Mouse (Mus musculus) megakaryocyte, adult 5-6 weeks (primary cell): ENCODE measurements at regions not wholly inside any gene's neighbourhood (a gene's known extent, or its start where the extent isn't known, plus 50 kb on each side); places are given as distances from the start of the nearest gene placed in this dataset.

Source experiments
- ATAC-seq: 2 replicates; pipeline ENCODE4 v1.8.0; 2016; ENCODE audit warnings: mild to moderate bottlenecking, inconsistent platforms; ENCODE audit not compliant: poor library complexity, severe bottlenecking

GRCm38 (mm10) chr4:93986189-93986588 lies 570.2 kb upstream of the Gm10306 start:
- no peak for ATAC-seq

- ATAC-seq = peak; percentile 70
Measured at GRCm38 (mm10) chr4:93990273-93990869, 566.0 kb upstream of the Gm10306 start.

GRCm38 (mm10) chr4:94005818-94006217 lies 550.5 kb upstream of the Gm10306 start:
- peak; percentile 39; the same call in 1 of the 2 replicates for ATAC-seq

- peak; percentile 80 for ATAC-seq
Measured at GRCm38 (mm10) chr4:94007088-94007768, 549.1 kb upstream of the Gm10306 start.

- ATAC-seq = no peak
Measured at GRCm38 (mm10) chr4:94015713-94016112, 540.6 kb upstream of the Gm10306 start.

- no peak for ATAC-seq
Measured at GRCm38 (mm10) chr4:94017702-94018101, 538.6 kb upstream of the Gm10306 start.

- no peak for ATAC-seq
Measured at GRCm38 (mm10) chr4:94049629-94050310, 506.6 kb upstream of the Gm10306 start.

- ATAC-seq = no peak
Measured at GRCm38 (mm10) chr4:94052249-94053162, 503.8 kb upstream of the Gm10306 start.

GRCm38 (mm10) chr4:94073178-94073870 lies 483.0 kb upstream of the Gm10306 start:
- ATAC-seq = no peak

GRCm38 (mm10) chr4:94082839-94083238 lies 473.5 kb upstream of the Gm10306 start:
- ATAC-seq = no peak

- ATAC-seq = no peak
Measured at GRCm38 (mm10) chr4:94094379-94094778, 462.0 kb upstream of the Gm10306 start.

- ATAC-seq = no peak
Measured at GRCm38 (mm10) chr4:94106941-94107340, 449.4 kb upstream of the Gm10306 start.

GRCm38 (mm10) chr4:94116881-94117280 lies 439.5 kb upstream of the Gm10306 start:
- ATAC-seq = no peak

- ATAC-seq = no peak
Measured at GRCm38 (mm10) chr4:94124177-94124576, 432.2 kb upstream of the Gm10306 start.

GRCm38 (mm10) chr4:94137921-94138320 lies 418.4 kb upstream of the Gm10306 start:
- ATAC-seq = no peak

GRCm38 (mm10) chr4:94144901-94145801 lies 411.2 kb upstream of the Gm10306 start:
- ATAC-seq = no peak

GRCm38 (mm10) chr4:94147964-94148533 lies 408.3 kb upstream of the Gm10306 start:
- no peak for ATAC-seq

GRCm38 (mm10) chr4:94149056-94149455 lies 407.3 kb upstream of the Gm10306 start:
- ATAC-seq = no peak

- ATAC-seq = no peak
Measured at GRCm38 (mm10) chr4:94160620-94161019, 395.7 kb upstream of the Gm10306 start.
